Mouse (Mus musculus) kidney, postnatal 10 days (tissue): ENCODE data around the gene 1700016K19Rik.
"Not testable (repeated sequence)": the region's sequence is repeated elsewhere in the genome, so short reads cannot be mapped to it uniquely, and the experiment has no call there.

Experiments used
- DNase-seq: peaks from one replicate; pipeline ENCODE4 v3.0.0; 2021; ENCODE audit warnings: mixed read lengths

Gene 1700016K19Rik

GRCm38 (mm10) chr11:75990965-75991835 is 8.5 kb upstream of the 1700016K19Rik start:
- DNase-seq: no peak

GRCm38 (mm10) chr11:75991911-75992310 is 7.8 kb upstream of the 1700016K19Rik start:
- DNase-seq: no peak

GRCm38 (mm10) chr11:75992481-75992880 is 7.2 kb upstream of the 1700016K19Rik start:
- no peak for DNase-seq

- DNase-seq: no peak
Observed at GRCm38 (mm10) chr11:75994357-75994756, 5.4 kb upstream of the 1700016K19Rik start.

GRCm38 (mm10) chr11:76000701-76001100 is 989 bp downstream of the 1700016K19Rik start:
- no peak for DNase-seq

GRCm38 (mm10) chr11:76001237-76001878 is 1.6 kb downstream of the 1700016K19Rik start:
- peak; percentile 53 for DNase-seq

- not testable (repeated sequence) for DNase-seq
Observed at GRCm38 (mm10) chr11:76004276-76004675, 4.6 kb downstream of the 1700016K19Rik start.

GRCm38 (mm10) chr11:76008162-76008561 is 8.4 kb downstream of the 1700016K19Rik start:
- DNase-seq: no peak

GRCm38 (mm10) chr11:76009101-76009500 is 9.4 kb downstream of the 1700016K19Rik start:
- no peak for DNase-seq

- no peak for DNase-seq
Observed at GRCm38 (mm10) chr11:76010838-76011624, 11.3 kb downstream of the 1700016K19Rik start.

GRCm38 (mm10) chr11:76015251-76015650 is 15.5 kb downstream of the 1700016K19Rik start:
- DNase-seq: no peak

- no peak for DNase-seq
Observed at GRCm38 (mm10) chr11:76015814-76016213, 16.1 kb downstream of the 1700016K19Rik start.

GRCm38 (mm10) chr11:76019879-76020278 is 20.2 kb downstream of the 1700016K19Rik start:
- DNase-seq: no peak

GRCm38 (mm10) chr11:76020916-76021315 is 21.2 kb downstream of the 1700016K19Rik start:
- no peak for DNase-seq

GRCm38 (mm10) chr11:76025080-76025583 is 25.4 kb downstream of the 1700016K19Rik start:
- no peak for DNase-seq

GRCm38 (mm10) chr11:76026527-76027138 is 26.9 kb downstream of the 1700016K19Rik start:
- no peak for DNase-seq

- DNase-seq: peak; percentile 96
Observed at GRCm38 (mm10) chr11:76027139-76028071, 27.7 kb downstream of the 1700016K19Rik start, which contains the start of gene Rflnb. TSS of gene Rflnb (minus strand) at chr11:76027782.

GRCm38 (mm10) chr11:76028072-76028465 is 28.4 kb downstream of the 1700016K19Rik start:
- DNase-seq: peak; percentile 67

- DNase-seq: no peak
Observed at GRCm38 (mm10) chr11:76033359-76033758, 33.6 kb downstream of the 1700016K19Rik start.

- DNase-seq: no peak
Observed at GRCm38 (mm10) chr11:76033836-76034235, 34.1 kb downstream of the 1700016K19Rik start.

- no peak for DNase-seq
Observed at GRCm38 (mm10) chr11:76035182-76035581, 35.5 kb downstream of the 1700016K19Rik start.
